Mouse (Mus musculus) olfactory bulb, adult 2 months (tissue): ENCODE results near the gene Gfod1. TPM values are rescaled to one million over a fixed set of nuclear protein-coding genes. Genes with fewer than 3 reads are reported as not detected.
A peak's percentile ranks its signal among the peaks of the same experiment; 100 is the strongest.

Experiments used
- H3K27ac ChIP-seq: fragments of 200-500 bp; 2 replicates; pipeline ENCODE4 v1.5.1; 2012; ENCODE audit warnings: low read depth, low read length; ENCODE audit not compliant: insufficient read depth
- H3K4me1 ChIP-seq: fragments of 200-500 bp; 2 replicates; pipeline ENCODE4 v1.6.1; 2012; ENCODE audit warnings: low read length; ENCODE audit not compliant: control insufficient read depth, insufficient read depth
- H3K4me3 ChIP-seq: fragments of 200-500 bp; 2 replicates; pipeline ENCODE4 v1.5.1; 2012; ENCODE audit warnings: mild to moderate bottlenecking, low read depth, low read length, moderate library complexity; ENCODE audit not compliant: insufficient read depth
- CTCF ChIP-seq: fragments of 200-500 bp; IDR thresholded peaks from 2 replicates; pipeline ENCODE4 v1.5.1; 2012; ENCODE audit warnings: low read depth, mild to moderate bottlenecking, low read length, moderate library complexity; ENCODE audit not compliant: insufficient read depth
- POLR2A ChIP-seq: fragments of 200-500 bp; IDR thresholded peaks from 2 replicates; pipeline ENCODE4 v1.6.1; 2012; ENCODE audit warnings: mild to moderate bottlenecking, low read depth, low read length, moderate library complexity; ENCODE audit not compliant: insufficient read depth
- WGBS: fragments of 180-500 bp; shearing (Covaris S2); methylation state at CpG from one replicate; pipeline ENCODE4 v1.1.7; 2018; 5-methylcytosine and 5-hydroxymethylcytosine counted together
- polyA plus RNA-seq: library from polyadenylated mRNA; stranded (reverse); fragments of >200 nt; gene quantifications from 2 replicates; pipeline ENCODE4 v1.2.4, GENCODE M21; 2012; ENCODE audit warnings: low replicate concordance; ENCODE audit not compliant: missing spikeins, insufficient read depth, insufficient read length

Gene Gfod1
- polyA plus RNA-seq, 1 experiment: not detected

- WGBS: 87% methylated on average over 7 of the region's 7 CpGs
- H3K4me1 ChIP-seq: peaks cover 32% of the 10 kb centered on the region
- H3K27ac ChIP-seq: no peak overlapping the region
- TF ChIP-seq CTCF: no peak
- TF ChIP-seq POLR2A: no peak
- H3K4me3 ChIP-seq: no peak overlapping the region
These were observed 104.7 kb downstream of the Gfod1 start for GRCm38 (mm10) chr13:43199282-43199681.

DNA sequence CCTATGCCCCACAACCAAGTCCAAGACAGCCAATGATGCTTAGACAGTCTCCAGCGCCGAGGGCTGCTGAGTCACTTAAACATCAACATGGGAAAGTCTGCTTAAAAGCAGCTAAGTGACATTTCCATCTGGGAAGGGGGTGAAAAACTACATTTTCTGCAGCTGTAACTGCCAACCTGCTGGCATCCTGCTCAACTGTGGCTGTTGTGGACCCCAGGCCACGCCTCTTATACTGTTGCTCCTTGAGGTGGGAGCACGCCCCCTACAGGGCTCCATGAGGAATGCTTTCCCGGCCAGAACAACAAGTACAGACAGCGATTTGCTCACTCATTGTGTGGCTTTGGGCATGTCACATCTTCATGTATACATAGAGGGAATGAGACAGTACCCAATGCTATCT lies 106.8 kb downstream of the Gfod1 start:
- H3K4me3 ChIP-seq: no peak overlapping the region
- H3K4me1 ChIP-seq: peaks cover 22% of the 10 kb centered on the region
- H3K27ac ChIP-seq: no peak overlapping the region
- TF ChIP-seq CTCF (no peak), POLR2A (no peak)
- WGBS: 57% methylated on average over 6 of the region's 6 CpGs

- WGBS: 57% methylated on average over 7 of the region's 7 CpGs
- Histone ChIP-seq H3K27ac (no peak overlapping the region), H3K4me3 (no peak overlapping the region), H3K4me1 (peaks cover 30% of the 10 kb centered on the region)
- no peak for TF ChIP-seq POLR2A
- no peak for TF ChIP-seq CTCF
These were observed 108.0 kb downstream of the Gfod1 start for GRCm38 (mm10) chr13:43196000-43196399.

GRCm38 (mm10) chr13:43193932-43194331 lies 110.0 kb downstream of the Gfod1 start:
- WGBS: 95% methylated on average over 8 of the region's 8 CpGs
- TF ChIP-seq POLR2A (no peak), CTCF (no peak)
- Histone ChIP-seq H3K27ac (no peak overlapping the region), H3K4me1 (peaks cover 16% of the 10 kb centered on the region), H3K4me3 (no peak overlapping the region)

GRCm38 (mm10) chr13:43193266-43193665 lies 110.7 kb downstream of the Gfod1 start:
- no peak overlapping the region for H3K4me3 ChIP-seq
- TF ChIP-seq POLR2A (no peak), CTCF (no peak)
- H3K4me1 ChIP-seq: peaks cover 16% of the 10 kb centered on the region
- WGBS: 69% methylated on average over 7 of the region's 7 CpGs
- no peak overlapping the region for H3K27ac ChIP-seq

- H3K4me1 ChIP-seq: peaks cover 14% of the 10 kb centered on the region
- H3K4me3 ChIP-seq: peak overlapping the region; percentile 21
- TF ChIP-seq CTCF (no peak), POLR2A (no peak)
- H3K27ac ChIP-seq: peak overlapping the region; percentile 56
- 4% methylated on average over 14 of the region's 14 CpGs for WGBS
These were observed 112.2 kb downstream of the Gfod1 start for GRCm38 (mm10) chr13:43191741-43192192.

GRCm38 (mm10) chr13:43191290-43191689 lies 112.7 kb downstream of the Gfod1 start:
- Histone ChIP-seq H3K4me1 (peaks cover 14% of the 10 kb centered on the region), H3K4me3 (no peak overlapping the region), H3K27ac (no peak overlapping the region)
- 6% methylated on average over 2 of the region's 2 CpGs for WGBS
- TF ChIP-seq POLR2A (no peak), CTCF (no peak)

GRCm38 (mm10) chr13:43187736-43188135 lies 116.2 kb downstream of the Gfod1 start:
- no peak for TF ChIP-seq POLR2A
- Histone ChIP-seq H3K4me1 (peaks cover 11% of the 10 kb centered on the region), H3K4me3 (no peak overlapping the region), H3K27ac (no peak overlapping the region)
- 98% methylated on average over 4 of the region's 4 CpGs for WGBS

DNA sequence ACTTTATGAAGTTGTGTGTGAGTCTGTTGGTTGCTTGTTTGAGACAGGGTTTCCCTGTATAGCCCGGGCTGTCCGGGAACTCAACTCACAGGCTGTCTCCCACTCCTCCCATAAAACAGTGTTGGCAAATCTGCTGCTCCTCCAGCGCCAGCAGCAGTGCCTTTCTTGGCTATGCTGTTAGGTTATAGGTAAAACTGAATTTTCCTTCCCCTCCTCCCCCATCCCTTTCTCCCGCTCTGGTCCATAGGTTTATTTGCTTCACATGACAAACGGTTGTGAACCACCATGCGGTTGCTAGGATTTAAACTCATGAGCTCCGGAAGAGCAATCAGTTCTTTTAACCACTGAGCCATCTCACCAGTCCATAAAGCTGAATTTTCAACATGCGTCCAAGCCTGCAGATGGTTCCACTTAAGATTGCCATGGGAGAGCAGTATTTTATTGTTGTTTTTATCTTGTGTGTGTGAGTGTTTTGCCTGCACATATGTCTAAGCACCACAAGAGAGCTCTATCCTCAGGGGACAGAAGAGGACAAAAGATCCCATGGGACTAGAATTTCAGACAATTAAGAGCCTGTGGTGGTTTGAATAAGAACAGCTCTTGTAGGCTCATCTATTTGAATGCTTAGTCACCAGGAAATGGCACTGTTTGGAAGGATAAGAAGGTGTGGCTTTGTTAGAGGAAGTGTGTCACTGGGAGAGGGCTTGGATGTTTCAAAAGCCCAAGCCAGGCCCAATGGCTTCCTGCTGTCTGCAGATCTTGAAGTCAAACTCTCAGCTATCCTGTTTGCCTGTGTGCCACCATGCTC lies 120.5 kb downstream of the Gfod1 start:
- no peak overlapping the region for H3K27ac ChIP-seq
- 20% methylated on average over 8 of the region's 8 CpGs for WGBS
- no peak overlapping the region for H3K4me3 ChIP-seq
- TF ChIP-seq POLR2A: no peak
- TF ChIP-seq CTCF: no peak
- H3K4me1 ChIP-seq: peaks cover 6% of the 10 kb centered on the region; the same call in 1 of the 2 replicates
